Mouse (Mus musculus): ENCODE measurements around the gene Cox19.
A peak's percentile ranks its signal among the peaks of the same experiment; 100 is the strongest.

Cox19 gene

DNA sequence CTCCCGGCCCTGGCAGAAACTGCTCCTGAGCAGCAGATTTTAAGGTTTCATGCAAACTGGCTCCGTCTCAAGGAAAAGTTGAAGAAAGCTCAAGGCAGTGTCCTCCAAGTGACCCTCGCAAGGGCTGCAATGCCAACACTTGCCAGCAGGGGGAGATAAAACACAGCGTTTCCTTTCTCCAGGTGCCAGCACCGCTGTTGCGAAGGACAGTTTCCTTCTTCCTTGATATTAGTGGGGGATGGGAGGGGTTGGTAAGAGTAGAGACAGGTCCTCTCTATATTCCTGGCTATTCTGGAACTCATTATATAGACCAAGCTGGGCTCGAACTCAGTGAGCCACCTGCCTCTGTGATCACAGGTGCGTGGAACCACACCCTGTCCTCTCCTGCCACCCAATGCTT, 19.5 kb downstream of the Cox19 start:
- DNase-seq (ENCODE audit: extremely low read depth, low read depth), result no peak

- DNase-seq (ENCODE audit: extremely low read depth, low read depth), result no peak
Observed at GRCm38 (mm10) chr5:139330766-139331165, 20.5 kb downstream of the Cox19 start.

DNA sequence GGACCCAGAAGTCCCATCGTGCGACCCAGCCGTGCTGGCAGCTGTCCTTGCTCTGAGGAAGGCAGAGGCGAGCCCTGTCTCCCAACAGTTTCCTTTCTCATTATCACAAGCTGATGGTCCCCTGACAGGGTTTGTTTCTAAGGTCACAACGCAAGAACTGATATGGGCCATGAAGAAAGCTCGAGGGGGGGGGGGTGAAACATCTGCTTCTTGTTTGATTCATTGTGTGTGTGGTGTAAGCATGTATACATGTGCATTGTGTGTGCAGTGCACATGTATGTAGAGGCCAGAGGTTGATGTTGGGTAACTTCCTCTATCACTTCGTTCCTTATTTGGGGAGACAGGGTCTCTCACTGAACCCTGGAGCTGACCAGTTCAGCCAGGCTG, 23.6 kb downstream of the Cox19 start:
- no peak for DNase-seq (ENCODE audit: extremely low read depth, low read depth)

DNA sequence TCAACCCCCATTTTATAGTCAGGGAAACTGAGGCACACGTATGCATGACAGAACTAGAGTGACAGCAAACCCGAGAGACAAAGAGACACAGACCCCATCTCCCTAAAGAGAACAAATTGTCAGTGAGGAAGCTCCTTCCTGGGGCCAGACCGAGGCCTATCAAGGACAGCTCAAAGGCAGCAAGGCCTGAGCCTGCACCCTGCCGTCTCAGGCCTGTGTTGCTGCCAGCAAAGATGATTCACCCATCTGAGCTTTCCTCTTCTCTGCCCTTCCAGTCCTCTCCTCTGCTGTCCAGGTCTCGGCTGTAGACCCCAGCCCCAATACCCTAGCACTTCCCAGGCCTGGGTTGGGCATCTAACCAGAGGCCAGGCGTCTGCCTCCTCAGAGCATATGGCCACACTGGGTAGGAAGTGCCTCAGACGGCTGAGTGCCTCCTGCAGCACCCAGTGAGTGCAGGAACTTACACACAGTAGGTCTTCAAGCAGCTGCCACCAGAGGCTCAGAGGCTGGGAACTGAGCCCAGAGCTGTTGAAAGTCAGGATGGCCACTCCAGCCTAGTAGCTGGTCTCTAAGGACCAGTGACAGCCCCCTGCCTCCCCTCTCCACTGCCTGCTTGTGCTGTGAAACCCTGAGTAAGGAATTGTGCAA, 24.1 kb downstream of the Cox19 start:
- no peak for DNase-seq (ENCODE audit: extremely low read depth, low read depth)

DNA sequence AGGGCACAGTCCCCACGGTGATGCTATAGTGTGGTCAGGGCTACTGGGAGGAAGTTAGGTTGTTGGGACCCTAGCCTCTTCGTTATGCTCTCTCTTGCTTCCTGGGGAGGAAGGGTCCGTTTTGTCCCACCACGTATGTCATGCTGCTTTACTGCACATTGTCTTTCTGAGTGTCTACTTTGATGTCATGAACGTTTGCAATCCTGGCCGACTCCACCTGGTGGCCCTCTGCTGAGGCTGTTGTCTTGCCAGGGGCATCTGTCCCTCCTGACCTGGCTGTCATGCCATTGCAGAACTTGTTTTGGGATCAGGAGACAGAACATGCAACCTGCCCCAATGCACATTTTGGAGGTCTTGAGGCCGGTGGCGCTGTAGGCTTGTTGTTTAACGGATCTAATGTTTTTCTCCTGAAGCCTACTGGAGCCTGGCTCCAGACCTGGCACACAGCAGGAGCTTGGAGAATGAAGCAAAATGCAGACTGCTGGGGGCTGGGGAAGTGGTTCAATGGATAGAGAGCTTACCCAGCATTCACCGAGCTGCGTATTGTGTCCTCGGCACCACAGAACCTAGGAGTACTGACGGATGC, 25.0 kb downstream of the Cox19 start:
- no peak for DNase-seq (ENCODE audit: extremely low read depth, low read depth)

DNA sequence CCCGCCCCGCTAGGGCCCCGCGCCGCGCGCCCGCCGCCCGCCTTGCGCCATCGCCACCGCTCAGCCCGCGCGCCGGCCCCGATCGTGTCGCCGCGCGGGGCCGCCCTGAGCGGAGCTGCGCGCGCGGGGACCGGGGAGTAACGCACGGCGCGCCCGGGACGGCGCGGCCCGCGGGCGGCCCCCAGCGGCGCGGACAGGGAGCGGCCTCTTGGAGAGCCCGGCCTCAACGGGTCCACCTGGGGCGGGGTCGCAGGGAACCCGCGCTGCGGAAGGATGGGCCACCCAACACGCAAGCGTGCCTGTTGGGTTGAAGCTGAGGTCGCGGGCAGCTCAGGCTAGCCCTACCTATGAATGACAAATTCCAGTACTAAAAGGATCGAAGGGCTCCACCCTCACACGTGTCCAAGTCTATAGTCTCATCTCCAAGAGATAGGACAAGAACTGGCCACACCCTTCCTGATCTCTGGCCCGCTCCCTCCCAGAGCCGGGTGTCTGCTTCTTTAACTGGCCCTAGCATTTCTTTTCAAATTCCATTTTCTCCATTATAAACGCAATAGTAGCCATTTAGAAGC, 25.7 kb downstream of the Cox19 start, which contains the start of gene Adap1:
Adap1 (minus strand) TSS at position 228 of the 572 bp plus-strand sequence.
- peak; percentile 69 for DNase-seq (ENCODE audit: extremely low read depth, low read depth)

- no peak for DNase-seq (ENCODE audit: extremely low read depth, low read depth)
Observed at GRCm38 (mm10) chr5:139324691-139325394, 26.4 kb downstream of the Cox19 start.

- no peak for DNase-seq (ENCODE audit: extremely low read depth, low read depth)
Observed at GRCm38 (mm10) chr5:139324045-139324491, 27.1 kb downstream of the Cox19 start.

- no peak for DNase-seq (ENCODE audit: extremely low read depth, low read depth)
Observed at GRCm38 (mm10) chr5:139323260-139323924, 27.8 kb downstream of the Cox19 start.

GRCm38 (mm10) chr5:139321331-139321730, 29.9 kb downstream of the Cox19 start:
- DNase-seq (ENCODE audit: extremely low read depth, low read depth), result no peak

- no peak for DNase-seq (ENCODE audit: extremely low read depth, low read depth)
Observed at GRCm38 (mm10) chr5:139320424-139320823, 30.8 kb downstream of the Cox19 start.

DNA sequence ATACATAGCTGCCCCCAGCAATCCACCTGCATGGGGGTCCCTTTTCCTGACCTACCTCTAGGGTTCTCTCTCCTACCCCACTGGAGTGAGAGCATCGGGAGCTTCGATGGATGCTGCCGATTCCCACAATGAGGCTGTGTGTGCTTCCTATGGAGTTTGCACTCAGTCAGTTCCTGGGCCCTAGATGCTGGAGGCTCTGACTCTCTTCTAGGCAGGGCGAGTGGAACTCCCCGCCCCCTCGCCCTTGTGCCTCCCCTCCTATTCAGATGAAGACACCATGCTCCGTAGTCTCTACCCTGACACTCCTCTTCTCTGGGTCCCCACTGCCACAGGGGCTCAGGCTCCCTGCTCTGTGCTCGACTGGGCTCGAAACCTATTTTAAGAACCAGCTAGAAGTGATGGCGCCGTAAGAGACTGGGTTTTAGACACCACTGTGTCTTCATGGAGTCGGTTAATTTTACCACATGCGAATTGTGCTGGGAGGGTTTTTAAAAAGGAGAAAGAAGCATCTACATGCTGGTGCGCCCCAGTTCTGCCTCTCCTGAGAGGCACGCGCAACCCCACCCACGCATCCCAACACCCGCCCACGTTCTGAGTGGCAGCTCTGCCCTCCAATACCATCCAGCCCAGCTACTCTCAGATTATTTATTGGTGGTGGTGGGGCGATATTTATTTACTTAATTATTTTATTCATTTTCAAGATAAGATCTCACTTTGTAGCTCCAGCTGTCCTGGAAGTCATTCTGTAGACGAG, 33.3 kb downstream of the Cox19 start:
- DNase-seq (ENCODE audit: extremely low read depth, low read depth), result no peak

- DNase-seq (ENCODE audit: extremely low read depth, low read depth), result no peak
Observed at GRCm38 (mm10) chr5:139316982-139317675, 34.1 kb downstream of the Cox19 start.

- DNase-seq (ENCODE audit: extremely low read depth, low read depth), result no peak
Observed at GRCm38 (mm10) chr5:139314941-139315642, 36.1 kb downstream of the Cox19 start.

GRCm38 (mm10) chr5:139313536-139313935, 37.7 kb downstream of the Cox19 start:
- no peak for DNase-seq (ENCODE audit: extremely low read depth, low read depth)

GRCm38 (mm10) chr5:139311822-139312221, 39.4 kb downstream of the Cox19 start:
- DNase-seq (ENCODE audit: extremely low read depth, low read depth), result no peak

GRCm38 (mm10) chr5:139310477-139310876, 40.7 kb downstream of the Cox19 start:
- no peak for DNase-seq (ENCODE audit: extremely low read depth, low read depth)

DNA sequence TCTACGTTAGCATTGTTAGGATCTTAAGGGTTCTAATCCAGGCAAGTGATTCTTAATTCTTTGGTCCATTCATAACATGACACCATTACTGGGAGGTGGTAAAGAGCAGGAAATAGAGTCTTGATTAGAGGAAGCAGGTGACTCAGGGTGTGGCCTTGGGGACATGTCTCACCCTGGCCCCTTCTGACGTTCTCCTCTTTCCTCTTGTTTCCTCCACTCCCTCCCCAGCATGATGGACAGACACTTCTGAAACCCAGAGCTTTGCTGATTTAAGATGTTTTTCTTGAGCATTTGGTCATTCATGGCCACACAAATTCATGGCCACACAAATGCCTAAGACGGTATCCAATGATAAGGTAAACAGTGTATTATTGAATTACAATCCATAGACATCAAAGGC, 41.3 kb downstream of the Cox19 start:
- DNase-seq (ENCODE audit: extremely low read depth, low read depth), result no peak

DNA sequence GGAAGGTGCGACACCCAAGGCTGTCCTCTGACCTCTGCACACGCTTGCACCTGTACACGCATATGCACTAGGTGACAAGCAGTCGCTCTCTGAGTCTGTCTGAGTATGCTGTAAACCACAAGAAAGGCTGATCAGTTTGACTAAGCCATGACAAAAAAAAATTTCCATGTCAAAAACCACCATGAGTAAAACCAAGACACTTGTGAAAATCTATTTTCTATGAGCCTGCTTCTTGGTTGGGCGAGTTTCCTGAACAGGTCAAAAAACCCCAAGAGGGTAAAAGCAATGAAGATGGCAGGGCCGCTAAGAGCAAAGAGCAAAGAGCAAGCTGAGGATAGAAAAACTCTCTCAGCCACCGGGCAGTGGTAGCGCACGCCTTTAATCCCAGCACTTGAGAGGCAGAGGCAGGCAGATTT, 47.6 kb downstream of the Cox19 start:
- no peak for DNase-seq (ENCODE audit: extremely low read depth, low read depth)

DNA sequence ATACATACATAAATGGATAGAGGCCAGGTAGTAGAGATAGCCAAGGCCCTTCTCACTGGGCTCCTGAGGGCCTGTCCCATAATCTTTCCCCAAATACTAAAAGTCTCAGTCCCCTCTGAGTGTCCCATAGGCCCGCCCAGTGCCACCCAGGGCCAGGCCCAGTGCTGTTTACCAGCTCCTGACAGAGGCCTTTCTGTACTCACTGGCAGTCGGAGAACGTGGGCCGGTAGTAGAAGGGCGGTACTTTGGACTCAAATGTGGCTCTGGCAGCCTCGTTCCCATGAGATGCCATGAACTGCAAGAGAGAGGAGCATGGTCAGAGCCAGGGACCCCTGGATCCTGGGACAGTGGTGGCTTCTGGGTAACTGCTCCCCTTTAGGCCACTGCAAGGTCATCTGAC, 49.1 kb downstream of the Cox19 start:
- no peak for DNase-seq (ENCODE audit: extremely low read depth, low read depth)
